Mouse (Mus musculus): ENCODE results near the gene Pter.

GRCm38 (mm10) chr2:12933905-12934304, 10.1 kb downstream of the Pter start:
- TF ChIP-seq CTCF (IDR thresholded peaks at IDR 0.05) = no peak
- TF ChIP-seq EP300 (IDR thresholded peaks at IDR 0.05) = no peak

Data from lung, postnatal 0 days (tissue).